Mouse (Mus musculus) right cerebral cortex, adult 2 months (tissue): ENCODE results near the gene Ces3b.

Experiments used
- DNase-seq, 2 experiments: peaks; one replicate each; pipeline ENCODE4 v3.0.0; 2021 to 2022; ENCODE audit warnings: low spot score in 2 of 2

The Ces3b gene

DNA sequence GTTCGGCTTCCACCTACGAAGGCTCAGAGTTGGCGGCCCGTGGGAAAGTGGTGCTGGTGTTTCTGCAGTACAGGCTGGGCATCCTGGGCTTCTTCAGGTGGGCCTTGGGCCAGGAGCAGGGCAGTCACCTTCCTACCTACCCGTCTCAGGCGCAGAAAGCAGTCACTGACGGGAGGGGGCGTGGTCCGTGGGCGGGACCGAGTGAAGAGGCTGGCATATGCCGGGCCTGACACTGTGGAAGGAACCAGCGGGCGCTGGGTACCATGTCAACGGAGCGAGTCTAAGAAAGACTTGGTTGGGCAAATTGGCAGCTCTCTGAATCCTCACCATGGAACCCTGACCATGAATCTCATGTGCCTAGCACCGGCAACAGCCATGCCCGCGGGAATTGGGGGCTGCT is 58.8 kb downstream of the Ces3b start:
- DNase-seq: no peak
